Mouse (Mus musculus): ENCODE results near the gene Ppp1r21. TPM values are rescaled to one million over a fixed set of nuclear protein-coding genes. Genes with fewer than 3 reads are reported as not detected.

Gene Ppp1r21
- total and polyA plus RNA-seq, 3 experiments, result 21.5 to 30.4 (median 27.7) TPM

DNA sequence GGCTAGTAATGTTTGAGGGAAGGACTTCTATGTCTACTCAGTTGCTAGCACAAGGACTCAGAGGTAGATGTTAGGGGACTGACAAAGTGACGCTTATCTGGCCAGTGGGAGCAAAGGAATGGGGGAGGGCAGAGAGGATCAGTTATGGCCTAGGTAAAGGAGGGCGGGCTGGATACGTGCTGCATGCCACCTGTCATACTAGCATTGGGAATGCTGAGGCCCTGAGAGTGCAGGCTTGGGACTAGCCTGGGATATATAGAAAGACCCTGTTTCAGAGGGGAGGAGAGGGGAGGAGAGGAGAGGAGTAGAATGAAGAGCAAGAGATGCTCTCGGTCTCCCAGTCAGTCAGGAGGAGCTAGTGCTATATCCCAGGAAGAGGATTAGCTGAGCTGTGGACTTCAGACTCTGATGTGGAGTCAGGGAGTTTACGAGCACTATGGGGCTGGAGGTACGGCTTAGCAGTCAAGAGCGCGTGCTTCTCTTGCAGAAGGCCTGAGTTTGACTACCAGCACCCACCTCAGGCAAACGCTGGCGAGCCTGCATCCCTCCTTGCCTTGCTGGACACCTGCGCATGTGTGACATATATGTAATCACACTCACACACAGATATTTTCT is 23.7 kb downstream of the Ppp1r21 start:
- DNase-seq (ENCODE audit: extremely low read depth), result no peak
- Histone ChIP-seq H3K27ac (ENCODE audit: insufficient read depth, low read depth) (no peak overlapping the region), H3K4me2 (ENCODE audit: insufficient read depth, low read depth, poor library complexity, severe bottlenecking) (no peak overlapping the region), H3K4me1 (ENCODE audit: control insufficient read depth in 1 of 2, insufficient read depth in 2 of 2) (peaks cover 33 to 81% of the 10 kb centered on the region in 2 experiments), H3K4me3 (replicated peaks in 1 of 3; ENCODE audit: low read depth in 2 of 3, low read length in 2 of 3, poor library complexity in 1 of 3) (no peak overlapping the region), H3K79me2 (replicated peaks; ENCODE audit: control insufficient read depth, extremely low read depth, insufficient read depth, poor library complexity, severe bottlenecking) (no peaks in the 10 kb centered on the region), H3K36me3 (replicated peaks in 1 of 2; ENCODE audit: control insufficient read depth in 1 of 2, insufficient read depth in 1 of 2, low read length in 1 of 2) (peaks cover 31 to 57% of the 10 kb centered on the region in 2 experiments), H3K9me3 (replicated peaks; ENCODE audit: low read length) (no peaks in the 10 kb centered on the region), H3K9ac (ENCODE audit: insufficient read depth, low read depth) (no peak overlapping the region), H3K27me3 (replicated peaks) (no peaks in the 10 kb centered on the region)
- no peak for TF ChIP-seq JUN (IDR thresholded peaks at IDR 0.05; ENCODE audit: insufficient read depth, low read depth, low read length)
- no peak for TF ChIP-seq CHD2 (IDR thresholded peaks at IDR 0.05; ENCODE audit: low read length)
- TF ChIP-seq GABPA (IDR thresholded peaks at IDR 0.05; ENCODE audit: insufficient replicate concordance, low read depth, low read length), result no peak
- TF ChIP-seq ZC3H11A (IDR thresholded peaks at IDR 0.05; ENCODE audit: low read depth, low read length), result no peak
- no peak for TF ChIP-seq POLR2A (IDR thresholded peaks at IDR 0.05; ENCODE audit: low read depth, low read length)
- TF ChIP-seq MAX (IDR thresholded peaks at IDR 0.05; ENCODE audit: low read length), result no peak
- TF ChIP-seq MEF2A (IDR thresholded peaks at IDR 0.05; ENCODE audit: borderline replicate concordance, low read depth, low read length), result no peak
- no peak for TF ChIP-seq JUND (conservative IDR thresholded peaks at IDR 0.05; ENCODE audit: low read depth, low read length)
- TF ChIP-seq POLR2AphosphoS2 (IDR thresholded peaks at IDR 0.05; ENCODE audit: low read depth, low read length), result no peak
- no peak for TF ChIP-seq IRF4 (IDR thresholded peaks at IDR 0.05; ENCODE audit: low read depth, low read length)
- TF ChIP-seq NRF1 (IDR thresholded peaks at IDR 0.05; ENCODE audit: low read depth, low read length), result no peak
- no peak for TF ChIP-seq MYC (IDR thresholded peaks at IDR 0.05; ENCODE audit: low read depth, low read length)
- no peak for TF ChIP-seq EP300 (IDR thresholded peaks at IDR 0.05; ENCODE audit: low read length)
- TF ChIP-seq HCFC1 (IDR thresholded peaks at IDR 0.05; ENCODE audit: low read depth, low read length), result no peak
- TF ChIP-seq BHLHE40 (IDR thresholded peaks at IDR 0.05; ENCODE audit: low read depth, low read length), result no peak
- TF ChIP-seq ETS1 (conservative IDR thresholded peaks at IDR 0.05; ENCODE audit: low read depth, low read length), result no peak
- no peak for TF ChIP-seq UBTF (IDR thresholded peaks at IDR 0.05; ENCODE audit: low read depth, low read length)
- in situ Hi-C loops (cut with MboI; ENCODE audit: low pct_ligation_motif_present, low pct_unique_long_range_greater_than_20kb, low sequenced_read_pairs) (no loop called here), dilution Hi-C loops (cut with MboI; ENCODE audit: extremely low pct_ligation_motif_present, extremely low pct_unique_long_range_greater_than_20kb, low sequenced_read_pairs) (no loop called here)

GRCm38 (mm10) chr17:88556176-88556575 is 26.3 kb downstream of the Ppp1r21 start:
- peak; percentile 33 for DNase-seq (ENCODE audit: extremely low read depth)
- Histone ChIP-seq H3K36me3 (replicated peaks in 1 of 2; ENCODE audit: control insufficient read depth in 1 of 2, insufficient read depth in 1 of 2, low read length in 1 of 2) (peaks cover 27 to 58% of the 10 kb centered on the region in 2 experiments), H3K9ac (ENCODE audit: insufficient read depth, low read depth) (no peak overlapping the region), H3K4me1 (ENCODE audit: control insufficient read depth in 1 of 2, insufficient read depth in 2 of 2) (peaks cover 31 to 65% of the 10 kb centered on the region in 2 experiments), H3K4me3 (replicated peaks in 1 of 3; ENCODE audit: low read depth in 2 of 3, low read length in 2 of 3, poor library complexity in 1 of 3) (peak overlapping the region in 1 of 3 experiments; percentile 12), H3K9me3 (replicated peaks; ENCODE audit: low read length) (no peaks in the 10 kb centered on the region), H3K4me2 (ENCODE audit: insufficient read depth, low read depth, poor library complexity, severe bottlenecking) (no peak overlapping the region), H3K27me3 (replicated peaks) (no peaks in the 10 kb centered on the region), H3K27ac (ENCODE audit: insufficient read depth, low read depth) (peak overlapping the region; percentile 52; the same call in 1 of the 2 replicates), H3K79me2 (replicated peaks; ENCODE audit: control insufficient read depth, extremely low read depth, insufficient read depth, poor library complexity, severe bottlenecking) (no peaks in the 10 kb centered on the region)
- in situ Hi-C loops (cut with MboI; ENCODE audit: low pct_ligation_motif_present, low pct_unique_long_range_greater_than_20kb, low sequenced_read_pairs), result no loop called here
- dilution Hi-C loops (cut with MboI; ENCODE audit: extremely low pct_ligation_motif_present, extremely low pct_unique_long_range_greater_than_20kb, low sequenced_read_pairs), result no loop called here
- TF ChIP-seq TBP (conservative IDR thresholded peaks at IDR 0.05; ENCODE audit: low read depth, low read length), result no peak
- no peak for TF ChIP-seq SMC3 (IDR thresholded peaks at IDR 0.05; ENCODE audit: low read depth, low read length)
- TF ChIP-seq ZNF384 (IDR thresholded peaks at IDR 0.05; ENCODE audit: low read depth, low read length), result no peak
- no peak for TF ChIP-seq CTCF (conservative IDR thresholded peaks at IDR 0.05 in 1 of 2, IDR thresholded peaks at IDR 0.05 in 1 of 2; ENCODE audit: low read depth in 2 of 2, low read length in 2 of 2)
- no peak for TF ChIP-seq MYC (IDR thresholded peaks at IDR 0.05; ENCODE audit: low read depth, low read length)
- TF ChIP-seq NELFE (IDR thresholded peaks at IDR 0.05; ENCODE audit: low read depth, low read length), result no peak
- no peak for TF ChIP-seq ELF1 (IDR thresholded peaks at IDR 0.05; ENCODE audit: low read depth, low read length)
- no peak for TF ChIP-seq CHD2 (IDR thresholded peaks at IDR 0.05; ENCODE audit: low read length)
- TF ChIP-seq UBTF (IDR thresholded peaks at IDR 0.05; ENCODE audit: low read depth, low read length), result no peak

Measured in CH12.LX (cell line).